In the genomic region with DNA sequence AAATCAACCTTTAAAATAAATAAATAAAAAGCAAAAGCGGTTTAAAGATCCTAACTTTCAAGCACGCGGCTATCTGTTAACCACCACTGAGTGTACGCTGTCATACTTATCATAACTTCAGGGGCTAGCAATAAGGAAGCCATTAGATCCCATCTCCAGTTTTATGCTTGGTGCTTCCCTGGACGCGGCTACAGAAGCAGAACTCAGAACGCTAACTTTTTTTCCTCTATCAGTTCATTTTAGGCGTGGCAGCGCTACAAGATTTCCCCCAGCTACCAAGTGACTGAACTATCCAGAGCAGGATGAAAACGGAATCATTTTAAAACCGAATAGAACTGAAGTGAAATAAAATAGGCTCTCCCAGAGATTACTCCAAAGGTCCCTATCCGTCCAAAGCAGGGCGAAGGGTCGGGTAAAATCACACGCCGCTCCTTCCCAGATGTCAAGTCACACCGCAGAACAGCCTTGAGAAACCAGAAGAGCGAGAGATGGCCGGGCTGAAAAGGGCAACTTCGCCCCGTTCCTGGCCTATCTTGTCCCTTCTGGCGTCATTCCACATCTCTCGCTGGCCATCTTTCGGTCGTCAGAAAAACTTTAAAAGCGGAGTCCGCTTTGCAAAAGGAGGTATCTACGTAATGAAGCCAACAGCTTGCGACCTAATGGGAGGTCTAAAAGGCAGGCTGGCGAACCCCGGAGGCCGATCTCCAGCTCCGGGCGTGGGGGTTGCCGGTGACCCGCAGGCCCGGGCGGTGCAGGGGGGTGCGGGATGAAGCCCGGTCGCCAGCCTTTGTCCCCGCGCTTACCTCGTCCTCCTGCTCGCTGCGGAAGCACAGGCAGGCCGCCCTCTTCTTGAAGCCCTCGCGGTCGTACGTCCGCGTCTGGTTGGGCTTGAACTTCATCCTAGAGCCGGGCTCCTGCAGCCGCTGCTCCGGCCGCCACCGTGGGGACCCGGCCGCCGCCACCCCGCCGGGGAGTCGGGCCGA, we compare ENCODE assay signal across 8 mouse cellular contexts. TPM values are rescaled to one million over a fixed set of nuclear protein-coding genes. Genes with fewer than 3 reads are reported as not detected.
DNase-seq lines count a peak whose midpoint lies in the region; ATAC-seq and TF ChIP-seq lines count a peak whose summit lies in the region.

No protein-coding gene starts in this region.

- H3K4me3 ChIP-seq in liver, postnatal 0 days (ENCODE audit: low read depth, low read length): peak overlapping the region; percentile 100
- H3K4me3 ChIP-seq in stomach, postnatal 0 days (ENCODE audit: low read depth, low read length): peak overlapping the region; percentile 94

- H3K27me3 ChIP-seq in Patski: no peaks in the 10 kb centered on the region
- no peaks in the 10 kb centered on the region for H3K27me3 ChIP-seq in liver, postnatal 0 days (ENCODE audit: insufficient read depth, low read length)
- H3K27me3 ChIP-seq in stomach, postnatal 0 days (ENCODE audit: control insufficient read depth, insufficient read depth, low read length): no peaks in the 10 kb centered on the region

- POLR2A ChIA-PET in Patski (lab: Charles Lee): interaction anchor here (1.0 to 1.7 kb wide), 3 partner anchors 66 to 299 kb away, joined by 3 to 5 read pairs (median 4); no protein-coding TSS in a partner anchor

- in situ Hi-C loops in Patski (cut with MboI; ENCODE audit: low pct_unique_long_range_greater_than_20kb): loop anchor here (10.0 kb wide), 1 partner anchor 162 kb away; no protein-coding TSS in a partner anchor

- peak overlapping the region; percentile 77 for H3K4me2 ChIP-seq in liver, postnatal 0 days (ENCODE audit: low read depth, low read length)
- peak overlapping the region; percentile 51 for H3K4me2 ChIP-seq in stomach, postnatal 0 days (replicated peaks; ENCODE audit: low read depth)

- peak; percentile 15 for ATAC-seq in Patski
- ATAC-seq in inflammation-experienced regulatory T-cells, adult 6 months: peak; percentile 33
- peak; percentile 43 for ATAC-seq in liver, postnatal 0 days
- peak; percentile 44 for ATAC-seq in stomach, postnatal 0 days (ENCODE audit: low FRiP score, low TSS enrichment)

- peak overlapping the region; percentile 100 for H3K9ac ChIP-seq in liver, postnatal 0 days (replicated peaks)
- H3K9ac ChIP-seq in stomach, postnatal 0 days (ENCODE audit: low read length): peak overlapping the region; percentile 89

- TF ChIP-seq EP300 in liver, postnatal 0 days (IDR thresholded peaks at IDR 0.05; ENCODE audit: low read depth): no peak
- TF ChIP-seq EP300 in stomach, postnatal 0 days (optimal IDR thresholded peaks at IDR 0.05): no peak

- peak; percentile 65 for DNase-seq in 3T3-L1 (ENCODE audit: low read depth, low spot score)
- no peak for DNase-seq in Patski (ENCODE audit: low read depth, low spot score)
- peak; percentile 66 to 68 for DNase-seq in cerebellum, postnatal 14 days
- DNase-seq in gastrocnemius, postnatal 25 days: peak; percentile 41
- DNase-seq in liver, postnatal 0 days: peak; percentile 55
- peak; percentile 74 for DNase-seq in neural tube, embryonic 10.5 days (ENCODE audit: extremely low spot score, low spot score)
- DNase-seq in stomach, postnatal 0 days (ENCODE audit: low spot score): peak; percentile 51

- peaks cover 12% of the 10 kb centered on the region; the same call in 1 of the 2 replicates for H3K36me3 ChIP-seq in liver, postnatal 0 days (replicated peaks; ENCODE audit: insufficient read depth, low read length)
- H3K36me3 ChIP-seq in stomach, postnatal 0 days (ENCODE audit: control insufficient read depth, insufficient read depth, low read length): no peaks in the 10 kb centered on the region

- peaks cover 38% of the 10 kb centered on the region for H3K4me1 ChIP-seq in liver, postnatal 0 days (ENCODE audit: insufficient read depth)
- 0 out of 2 replicates have a peak, but pooled peaks cover 4% of the 10 kb centered on the region for H3K4me1 ChIP-seq in stomach, postnatal 0 days (replicated peaks; ENCODE audit: control insufficient read depth, insufficient read depth)

- TF ChIP-seq CTCF in Patski (IDR thresholded peaks at IDR 0.05): no peak
- TF ChIP-seq CTCF in liver, postnatal 0 days (IDR thresholded peaks at IDR 0.05; ENCODE audit: low read depth): no peak
- TF ChIP-seq CTCF in stomach, postnatal 0 days (IDR thresholded peaks at IDR 0.05; ENCODE audit: low read depth): no peak

- peak overlapping the region; percentile 98 for H3K27ac ChIP-seq in liver, postnatal 0 days (ENCODE audit: low read depth)
- H3K27ac ChIP-seq in stomach, postnatal 0 days (replicated peaks): peak overlapping the region; percentile 95

- CTCF ChIA-PET in Patski (lab: Charles Lee): interaction anchor here (1.4 kb wide), 1 partner anchor 295 kb away, joined by 7 read pairs; no protein-coding TSS in a partner anchor

- under 1% methylated on average over 60 of the region's 65 CpGs for WGBS in liver, postnatal 0 days (ENCODE audit: insufficient replicate concordance)
- under 1% methylated on average over 64 of the region's 65 CpGs for WGBS in stomach, postnatal 0 days

- no peaks in the 10 kb centered on the region for H3K9me3 ChIP-seq in liver, postnatal 0 days (ENCODE audit: low read length)
- H3K9me3 ChIP-seq in stomach, postnatal 0 days (ENCODE audit: control insufficient read depth, low read length): no peaks in the 10 kb centered on the region

RNA-seq across cellular contexts. Expression of a gene that starts 0.8 kb away (rescaled TPM):
- 68.6 TPM for polyA plus RNA-seq in Patski (2021)
- 100 to 1,000 TPM; 179 to 274 TPM for total RNA-seq in gastrocnemius, postnatal 25 days (2021)
- 10 to 100 TPM in 2 of 3 experiments, 1 to 10 TPM in 1; 9.7 to 17.0 (median 12.9) TPM for polyA plus RNA-seq in inflammation-experienced regulatory T-cells, adult 6 months (2017; shearing (Covaris generic))
- 52.9 and 56.7 TPM in 2 replicates for polyA plus RNA-seq in liver, postnatal 0 days (2015; fragmentation: Nextera tagmentation; extraction: Ambion mirVana)
- polyA plus RNA-seq in stomach, postnatal 0 days (2015; fragmentation: Nextera tagmentation; extraction: Ambion mirVana): 46.1 and 47.5 TPM in 2 replicates

RNA-seq across cellular contexts. Expression of a gene that starts 48.2 kb away (rescaled TPM):
- 132 TPM for polyA plus RNA-seq in Patski (2021)
- total RNA-seq in gastrocnemius, postnatal 25 days (2021): 10 to 100 TPM; 66.4 to 73.6 TPM
- 100 to 1,000 TPM; 280 to 438 (median 366) TPM for polyA plus RNA-seq in inflammation-experienced regulatory T-cells, adult 6 months (2017; shearing (Covaris generic))
- 92.7 and 94.2 TPM in 2 replicates for polyA plus RNA-seq in liver, postnatal 0 days (2015; fragmentation: Nextera tagmentation; extraction: Ambion mirVana)
- 229 and 231 TPM in 2 replicates for polyA plus RNA-seq in stomach, postnatal 0 days (2015; fragmentation: Nextera tagmentation; extraction: Ambion mirVana)
